ENCODE assay signal across 8 mouse cellular contexts in genomic region chr13:34003058-34003457, GRCm38 (mm10). TPM values are rescaled to one million over a fixed set of nuclear protein-coding genes. Genes with fewer than 3 reads are reported as not detected.
A peak's percentile ranks its signal among the peaks of the same experiment; 100 is the strongest.
DNase-seq lines count a peak whose midpoint lies in the region; ATAC-seq and TF ChIP-seq lines count a peak whose summit lies in the region.

No protein-coding gene starts in this region.

- peak overlapping the region; percentile 98 for H3K4me2 ChIP-seq in myocyte (ENCODE audit: low read depth)

- H3K27ac ChIP-seq in limb, embryonic 10.5 days = peak overlapping the region; percentile 93; the same call in 1 of the 2 replicates

- H3K27me3 ChIP-seq in limb, embryonic 10.5 days (ENCODE audit: low read depth, poor library complexity, severe bottlenecking) = no peaks in the 10 kb centered on the region
- no peaks in the 10 kb centered on the region for H3K27me3 ChIP-seq in myocyte (ENCODE audit: control insufficient read depth, insufficient read depth, insufficient read length)

- H3ac ChIP-seq in myocyte (ENCODE audit: control insufficient read depth, insufficient read length) = peak overlapping the region; percentile 80

- no peak for ATAC-seq in megakaryocyte progenitor cell, adult 5-6 weeks (replicated peaks; ENCODE audit: poor library complexity)

- peak; percentile 20 for DNase-seq in cerebellum, adult 8-10 months
- DNase-seq in cerebellum, postnatal 25 days = no peak
- DNase-seq in thymus, postnatal 14 days = peak; percentile 26
- DNase-seq in thymus, adult 18-20 months = no peak
- DNase-seq in limb, embryonic 10.5 days (ENCODE audit: low spot score) = no peak
- DNase-seq in gastrocnemius, adult 8-10 months (ENCODE audit: low spot score in 2 of 2) = no peak

- no peaks in the 10 kb centered on the region for H3K36me3 ChIP-seq in limb, embryonic 10.5 days
- no peaks in the 10 kb centered on the region for H3K36me3 ChIP-seq in myocyte (ENCODE audit: control insufficient read depth, insufficient read depth)

- H3K4me1 ChIP-seq in limb, embryonic 10.5 days = peaks cover 10% of the 10 kb centered on the region

- H3K4me3 ChIP-seq in limb, embryonic 10.5 days = peak overlapping the region; percentile 89
- peak overlapping the region; percentile 63 for H3K4me3 ChIP-seq in myocyte

- 11% methylated on average over 5 of the region's 5 CpGs for WGBS in limb, embryonic 10.5 days

- peaks cover 49% of the 10 kb centered on the region for H3K79me2 ChIP-seq in myocyte (ENCODE audit: control insufficient read depth, insufficient read depth)

- no peaks in the 10 kb centered on the region for H3K9me3 ChIP-seq in limb, embryonic 10.5 days (replicated peaks)

- no peak for TF ChIP-seq POLR2A in myocyte (IDR thresholded peaks at IDR 0.05; ENCODE audit: insufficient read length, low read depth)

TF ChIP-seq in myocyte, 11 proteins besides CTCF, POLR2A, EP300 and RAD21:
- TF ChIP-seq USF1 (IDR thresholded peaks at IDR 0.05; ENCODE audit: low read depth) (no peak), REST (IDR thresholded peaks at IDR 0.05; ENCODE audit: insufficient read depth, insufficient read length) (no peak), TCF3 (IDR thresholded peaks at IDR 0.05; ENCODE audit: insufficient read length, low read depth) (no peak), MAX (IDR thresholded peaks at IDR 0.05; ENCODE audit: low read depth) (no peak), POLR2AphosphoS2 (IDR thresholded peaks at IDR 0.05; ENCODE audit: insufficient read length, low read depth) (no peak), MYOD1 (IDR thresholded peaks at IDR 0.05; ENCODE audit: control insufficient read depth in 1 of 3, insufficient read length in 2 of 3, low read depth in 2 of 3) (no peak), TCF12 (IDR thresholded peaks at IDR 0.05; ENCODE audit: insufficient read depth, poor library complexity, severe bottlenecking) (no peak), SRF (IDR thresholded peaks at IDR 0.05; ENCODE audit: control insufficient read depth, insufficient read length, low read depth) (no peak), CEBPB (IDR thresholded peaks at IDR 0.05; ENCODE audit: insufficient read depth, poor library complexity, severe bottlenecking) (no peak), MYOG (IDR thresholded peaks at IDR 0.05; ENCODE audit: control insufficient read depth in 1 of 3, insufficient read depth in 1 of 3, insufficient read length in 2 of 3, low read depth in 2 of 3) (no peak), E2F4 (IDR thresholded peaks at IDR 0.05; ENCODE audit: insufficient read depth) (no peak)

RNA-seq across cellular contexts. Expression of gene Serpinb6a, which starts 0.5 kb away (rescaled TPM):
- 26.4 and 35.7 TPM in 2 replicates for polyA plus RNA-seq in limb, embryonic 10.5 days (2016; fragmentation: Nextera tagmentation; extraction: Ambion mirVana)
- 291 TPM for polyA plus RNA-seq in myocyte (2012; fragmentation: generic; extraction: Trizol)
- 10.0 and 12.8 TPM in 2 replicates for total RNA-seq in megakaryocyte progenitor cell, adult 5-6 weeks (2015)
- 12.0 and 17.6 TPM in 2 replicates for total RNA-seq in megakaryocyte progenitor cell, adult 5-6 weeks (2017)
- total RNA-seq in gastrocnemius, adult 8-10 months (2022) = 100 to 1,000 TPM; 146 to 334 (median 250) TPM

RNA-seq across cellular contexts. Expression of gene Ripk1, which starts 0.9 kb away (rescaled TPM):
- 9.0 and 9.7 TPM in 2 replicates for polyA plus RNA-seq in limb, embryonic 10.5 days (2016; fragmentation: Nextera tagmentation; extraction: Ambion mirVana)
- 6.5 TPM for polyA plus RNA-seq in myocyte (2012; fragmentation: generic; extraction: Trizol)
- 42.9 and 44.3 TPM in 2 replicates for total RNA-seq in megakaryocyte progenitor cell, adult 5-6 weeks (2015)
- total RNA-seq in megakaryocyte progenitor cell, adult 5-6 weeks (2017) = 49.6 and 50.6 TPM in 2 replicates
- total RNA-seq in gastrocnemius, adult 8-10 months (2022) = 1 to 10 TPM; 2.3 to 3.6 (median 3.0) TPM

RNA-seq across cellular contexts. Expression of gene Bphl, which starts 34.3 kb away (rescaled TPM):
- polyA plus RNA-seq in limb, embryonic 10.5 days (2016; fragmentation: Nextera tagmentation; extraction: Ambion mirVana) = 30.6 and 33.6 TPM in 2 replicates
- polyA plus RNA-seq in myocyte (2012; fragmentation: generic; extraction: Trizol) = 27.7 TPM
- total RNA-seq in megakaryocyte progenitor cell, adult 5-6 weeks (2015) = 96.7 and 115 TPM in 2 replicates
- total RNA-seq in megakaryocyte progenitor cell, adult 5-6 weeks (2017) = 40.2 and 70.3 TPM in 2 replicates
- total RNA-seq in gastrocnemius, adult 8-10 months (2022) = 10 to 100 TPM; 25.7 to 38.7 (median 28.8) TPM

RNA-seq across cellular contexts. Expression of gene Nqo2, which starts 38.6 kb away (rescaled TPM):
- polyA plus RNA-seq in limb, embryonic 10.5 days (2016; fragmentation: Nextera tagmentation; extraction: Ambion mirVana) = 20.0 and 23.0 TPM in 2 replicates
- 25.1 TPM for polyA plus RNA-seq in myocyte (2012; fragmentation: generic; extraction: Trizol)
- 48.7 and 53.0 TPM in 2 replicates for total RNA-seq in megakaryocyte progenitor cell, adult 5-6 weeks (2015)
- 34.7 and 47.3 TPM in 2 replicates for total RNA-seq in megakaryocyte progenitor cell, adult 5-6 weeks (2017)
- total RNA-seq in gastrocnemius, adult 8-10 months (2022) = 10 to 100 TPM; 14.0 to 16.6 (median 15.0) TPM

Comparison
In these comparisons a context has a peak if more than half of its experiments do, and no peak if none do; other contexts are left out.
1. DNase-seq: peak in cerebellum, adult 8-10 months (single experiment) and thymus, postnatal 14 days (single experiment); none in cerebellum, postnatal 25 days (0 of 2), thymus, adult 18-20 months (0 of 2), limb, embryonic 10.5 days (single experiment) and gastrocnemius, adult 8-10 months (0 of 2).
2. RNA of gene Serpinb6a, which starts 0.5 kb away (total RNA-seq): 146 to 334 TPM in gastrocnemius, adult 8-10 months; 10.0 to 17.6 TPM in megakaryocyte progenitor cell, adult 5-6 weeks; every median in the first group is over 4 times any median in the second.
3. RNA of gene Ripk1, which starts 0.9 kb away (total RNA-seq): 42.9 to 50.6 TPM in megakaryocyte progenitor cell, adult 5-6 weeks; 2.3 to 3.6 TPM in gastrocnemius, adult 8-10 months; every median in the first group is over 4 times any median in the second.